Mouse (Mus musculus) brain, adult 10 weeks (tissue): ENCODE data around the gene Ifna7. TPM values are rescaled to one million over a fixed set of nuclear protein-coding genes. Genes with fewer than 3 reads are reported as not detected.

Experiments
- polyA plus RNA-seq: library from polyadenylated mRNA; stranded (reverse); fragments of 350-450 nt; fragmentation: Illumina TruSeq; extraction: RNeasy Lipid Tissue Mini Kit (QIAGEN cat#74804); gene quantifications from one replicate; pipeline ENCODE4 v1.2.3, GENCODE M21; 2015; ENCODE audit warnings: low read depth, low replicate concordance

Gene Ifna7
- not detected for polyA plus RNA-seq

GRCm38 (mm10) chr4:88815928-88816327, at the start of gene Ifna7:
Gene Ifna7, plus strand, starts transcription at chr4:88816228.

GRCm38 (mm10) chr4:88773534-88773933, 42.5 kb upstream of the Ifna7 start, which contains the start of gene Gm13290:
Gene Gm13290, plus strand, starts transcription at chr4:88773834.

GRCm38 (mm10) chr4:88776622-88777021, 39.4 kb upstream of the Ifna7 start, which contains the start of gene Gm13289:
Gene Gm13289, plus strand, starts transcription at chr4:88776922.

DNA sequence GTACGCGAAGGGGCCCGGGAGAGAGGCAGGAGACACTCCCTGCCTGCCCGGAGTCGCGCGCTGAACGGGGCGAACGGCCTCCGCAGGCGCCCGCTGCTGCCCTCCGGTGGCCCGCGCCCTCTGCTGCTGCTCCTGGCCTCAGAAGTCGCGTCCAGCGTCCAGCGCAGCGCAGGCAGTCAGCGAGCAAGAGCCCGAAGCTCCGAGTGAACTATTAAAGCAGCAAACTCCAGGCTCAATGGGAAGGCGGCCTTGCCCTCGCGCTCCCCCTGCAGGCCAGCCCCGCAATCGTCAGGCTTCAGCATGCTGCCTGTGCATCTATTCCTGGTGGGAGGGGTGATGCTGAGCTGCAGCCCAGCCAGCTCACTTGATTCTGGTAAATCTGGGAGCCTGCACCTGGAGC, 36.5 kb upstream of the Ifna7 start, which contains the start of gene Gm13272:
Gene Gm13272 (plus strand): TSS at position 301 of the 400 bp plus-strand sequence.

GRCm38 (mm10) chr4:88781831-88782230, 34.2 kb upstream of the Ifna7 start, which contains the start of gene Ifnz:
Gene Ifnz, plus strand, starts transcription at chr4:88782131.

GRCm38 (mm10) chr4:88785409-88785808, 30.6 kb upstream of the Ifna7 start, which contains the start of gene Gm13276:
Gene Gm13276, plus strand, starts transcription at chr4:88785709.

GRCm38 (mm10) chr4:88788402-88788801, 27.6 kb upstream of the Ifna7 start, which contains the start of gene Gm13277:
Gene Gm13277, plus strand, starts transcription at chr4:88788632.

GRCm38 (mm10) chr4:88791250-88791649, 24.8 kb upstream of the Ifna7 start, which contains the start of gene Gm13278:
Gene Gm13278, plus strand, starts transcription at chr4:88791550.

DNA sequence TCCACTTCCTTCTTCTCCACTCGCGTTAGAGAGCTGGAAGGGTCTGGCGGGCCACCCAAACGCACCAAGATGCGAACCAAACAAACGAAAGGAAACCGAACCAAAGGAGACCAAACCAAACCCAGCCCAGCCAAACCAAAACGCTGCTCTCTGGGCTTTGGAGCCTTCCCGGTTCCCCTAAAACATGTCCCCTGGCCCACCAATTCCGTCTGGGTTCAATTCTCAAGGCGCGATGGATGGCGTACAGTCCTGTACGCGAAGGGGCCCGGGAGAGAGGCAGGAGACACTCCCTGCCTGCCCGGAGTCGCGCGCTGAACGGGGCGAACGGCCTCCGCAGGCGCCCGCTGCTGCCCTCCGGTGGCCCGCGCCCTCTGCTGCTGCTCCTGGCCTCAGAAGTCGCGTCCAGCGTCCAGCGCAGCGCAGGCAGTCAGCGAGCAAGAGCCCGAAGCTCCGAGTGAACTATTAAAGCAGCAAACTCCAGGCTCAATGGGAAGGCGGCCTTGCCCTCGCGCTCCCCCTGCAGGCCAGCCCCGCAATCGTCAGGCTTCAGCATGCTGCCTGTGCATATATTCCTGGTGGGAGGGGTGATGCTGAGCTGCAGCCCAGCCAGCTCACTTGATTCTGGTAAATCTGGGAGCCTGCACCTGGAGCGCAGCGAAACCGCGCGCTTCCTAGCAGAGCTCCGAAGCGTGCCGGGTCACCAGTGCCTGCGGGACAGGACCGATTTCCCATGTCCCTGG, 21.9 kb upstream of the Ifna7 start, which contains the start of gene Gm13275:
Gene Gm13275 (plus strand): TSS at position 552 of the 740 bp plus-strand sequence.

GRCm38 (mm10) chr4:88797097-88797496, 18.9 kb upstream of the Ifna7 start, which contains the start of gene Gm13279:
Gene Gm13279, plus strand, starts transcription at chr4:88797397.

DNA sequence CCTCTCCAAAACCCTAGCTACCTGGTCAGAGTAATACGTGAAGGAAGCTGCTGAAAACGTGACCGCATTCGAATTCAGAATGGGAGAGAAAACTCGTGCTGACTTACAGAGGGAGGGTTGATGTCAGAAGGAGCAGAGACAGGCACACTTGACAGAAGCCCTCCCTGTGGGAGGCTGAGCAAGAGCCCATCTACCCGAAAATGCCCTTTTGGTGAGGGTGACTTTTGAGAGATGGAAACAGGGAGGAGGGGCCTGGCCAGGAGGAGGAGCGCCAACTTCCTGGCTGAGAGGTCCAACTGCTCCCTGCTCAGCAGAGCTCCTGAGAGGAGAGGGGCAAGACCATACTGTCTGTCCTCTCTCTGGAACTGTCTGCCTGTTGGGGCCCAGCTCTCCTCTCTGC, 16.7 kb upstream of the Ifna7 start, which contains the start of gene Gm13285:
Gene Gm13285 (plus strand): TSS at position 301 of the 400 bp plus-strand sequence.

GRCm38 (mm10) chr4:88802954-88803353, 13.1 kb upstream of the Ifna7 start, which contains the start of gene Gm13287:
Gene Gm13287, plus strand, starts transcription at chr4:88803254.

DNA sequence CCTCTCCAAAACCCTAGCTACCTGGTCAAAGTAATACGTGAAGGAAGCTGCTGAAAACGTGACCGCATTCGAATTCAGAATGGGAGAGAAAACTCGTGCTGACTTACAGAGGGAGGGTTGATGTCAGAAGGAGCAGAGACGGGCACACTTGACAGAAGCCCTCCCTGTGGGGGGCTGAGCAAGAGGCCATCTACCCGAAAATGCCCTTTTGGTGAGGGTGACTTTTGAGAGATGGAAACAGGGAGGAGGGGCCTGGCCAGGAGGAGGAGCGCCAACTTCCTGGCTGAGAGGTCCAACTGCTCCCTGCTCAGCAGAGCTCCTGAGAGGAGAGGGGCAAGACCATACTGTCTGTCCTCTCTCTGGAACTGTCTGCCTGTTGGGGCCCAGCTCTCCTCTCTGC, 10.8 kb upstream of the Ifna7 start, which contains the start of gene Gm13288:
Gene Gm13288 (plus strand): TSS at position 301 of the 400 bp plus-strand sequence.

GRCm38 (mm10) chr4:88819659-88820058, 3.6 kb downstream of the Ifna7 start, which contains the start of gene Ifna11:
Gene Ifna11, plus strand, starts transcription at chr4:88819959.

DNA sequence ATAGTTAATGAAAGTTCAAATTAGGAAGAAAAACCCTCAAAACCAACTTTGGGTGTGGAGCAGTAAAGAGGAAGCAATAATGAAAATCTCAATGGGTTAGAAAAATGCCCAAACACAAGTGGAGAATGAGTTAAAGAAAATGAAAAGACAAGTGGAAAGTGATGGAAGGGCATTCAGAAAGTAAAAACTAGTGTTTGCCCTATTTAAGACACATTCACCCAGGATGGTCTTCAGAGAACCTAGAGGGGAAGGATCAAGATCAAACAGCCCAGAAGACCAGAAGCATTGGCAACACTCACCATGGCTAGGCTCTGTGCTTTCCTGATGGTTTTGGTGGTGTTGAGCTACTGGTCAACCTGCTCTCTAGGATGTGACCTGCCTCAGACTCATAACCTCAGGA, 11.1 kb downstream of the Ifna7 start, which contains the start of gene Ifna6:
Gene Ifna6 (plus strand): TSS at position 301 of the 400 bp plus-strand sequence.

DNA sequence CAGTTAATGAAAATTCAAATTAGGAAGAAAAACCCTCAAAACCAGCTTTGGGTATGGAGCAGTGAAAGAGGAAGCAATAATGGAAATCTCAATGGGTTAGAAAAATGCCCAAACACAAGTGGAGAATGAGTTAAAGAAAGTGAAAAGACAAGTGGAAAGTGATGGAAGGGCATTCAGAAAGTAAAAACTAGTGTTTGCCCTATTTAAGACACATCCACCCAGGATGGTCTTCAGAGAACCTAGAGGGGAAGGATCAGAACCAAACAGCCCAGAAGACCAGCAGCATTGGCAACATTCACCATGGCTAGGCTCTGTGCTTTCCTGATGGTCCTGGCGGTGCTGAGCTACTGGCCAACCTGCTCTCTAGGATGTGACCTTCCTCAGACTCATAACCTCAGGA, 19.2 kb downstream of the Ifna7 start, which contains the start of gene Ifna5:
Gene Ifna5 (plus strand): TSS at position 301 of the 400 bp plus-strand sequence.

GRCm38 (mm10) chr4:88841438-88841911, 25.4 kb downstream of the Ifna7 start, which contains the start of gene Ifna4:
Gene Ifna4, plus strand, starts transcription at chr4:88841861.

GRCm38 (mm10) chr4:88849698-88850097, 33.7 kb downstream of the Ifna7 start, which contains the start of gene Ifna1:
Gene Ifna1, plus strand, starts transcription at chr4:88850087.

Other genes starting within 250 kb of the Ifna7 start
- not detected for gene Ifna14, start 244.4 kb upstream of the Ifna7 start, polyA plus RNA-seq
- not detected for gene Ifna9, start 223.8 kb upstream of the Ifna7 start, polyA plus RNA-seq
- not detected for gene Ifna12, start 212.9 kb upstream of the Ifna7 start, polyA plus RNA-seq
- not detected for gene C87499, start 181.8 kb upstream of the Ifna7 start, polyA plus RNA-seq
- gene Ifna13, start 171.8 kb upstream of the Ifna7 start, polyA plus RNA-seq: not detected
- gene Ifna16, start 139.3 kb upstream of the Ifna7 start, polyA plus RNA-seq: not detected
- gene Ifna2, start 132.3 kb upstream of the Ifna7 start, polyA plus RNA-seq: not detected
- gene Ifnab, start 124.9 kb upstream of the Ifna7 start, polyA plus RNA-seq: not detected
- gene Gm26566, start 94.4 kb upstream of the Ifna7 start, polyA plus RNA-seq: not detected
- 77.2 TPM for gene Klhl9, start 93.8 kb upstream of the Ifna7 start, polyA plus RNA-seq
- not detected for gene Gm13271, start 61.4 kb upstream of the Ifna7 start, polyA plus RNA-seq
- gene Gm13283, start 56.1 kb upstream of the Ifna7 start, polyA plus RNA-seq: not detected
- not detected for gene Gm13290, start 42.4 kb upstream of the Ifna7 start, polyA plus RNA-seq
- not detected for gene Gm13289, start 39.3 kb upstream of the Ifna7 start, polyA plus RNA-seq
- gene Gm13272, start 36.4 kb upstream of the Ifna7 start, polyA plus RNA-seq: not detected
- not detected for gene Ifnz, start 34.1 kb upstream of the Ifna7 start, polyA plus RNA-seq
- gene Gm13276, start 30.5 kb upstream of the Ifna7 start, polyA plus RNA-seq: not detected
- gene Gm13277, start 27.6 kb upstream of the Ifna7 start, polyA plus RNA-seq: not detected
- not detected for gene Gm13278, start 24.7 kb upstream of the Ifna7 start, polyA plus RNA-seq
- not detected for gene Gm13275, start 21.7 kb upstream of the Ifna7 start, polyA plus RNA-seq
- not detected for gene Gm13279, start 18.8 kb upstream of the Ifna7 start, polyA plus RNA-seq
- not detected for gene Gm13285, start 16.6 kb upstream of the Ifna7 start, polyA plus RNA-seq
- gene Gm13287, start 13.0 kb upstream of the Ifna7 start, polyA plus RNA-seq: not detected
- not detected for gene Gm13288, start 10.7 kb upstream of the Ifna7 start, polyA plus RNA-seq
- not detected for gene Ifna11, start 3.7 kb downstream of the Ifna7 start, polyA plus RNA-seq
- gene Ifna6, start 11.2 kb downstream of the Ifna7 start, polyA plus RNA-seq: not detected
- gene Ifna5, start 19.3 kb downstream of the Ifna7 start, polyA plus RNA-seq: not detected
- not detected for gene Ifna4, start 25.6 kb downstream of the Ifna7 start, polyA plus RNA-seq
- gene Ifna1, start 33.9 kb downstream of the Ifna7 start, polyA plus RNA-seq: not detected
- gene Ifne, start 64.0 kb downstream of the Ifna7 start, polyA plus RNA-seq: not detected